Mouse (Mus musculus) limb, embryonic 15.5 days (tissue): ENCODE data around the gene Cd28. TPM values are rescaled to one million over a fixed set of nuclear protein-coding genes. Genes with fewer than 3 reads are reported as not detected.
"Not testable (repeated sequence)": the region's sequence is repeated elsewhere in the genome, so short reads cannot be mapped to it uniquely, and the experiment has no call there.

ENCODE experiments used
- ATAC-seq: fragments of 200-750 bp; cut with Nextera tagmentation; 2 replicates; pipeline ENCODE4 v1.8.0; 2017; ENCODE audit warnings: low read depth, moderate TSS enrichment; ENCODE audit not compliant: insufficient number of reproducible peaks, low FRiP score, low TSS enrichment
- H3K27ac ChIP-seq: fragments of 300-500 bp; sonication (generic); 2 replicates; pipeline ENCODE4 v1.5.1; 2015; ENCODE audit warnings: moderate library complexity, mild to moderate bottlenecking, inconsistent platforms
- H3K27me3 ChIP-seq: fragments of 300-500 bp; sonication (generic); 2 replicates; pipeline ENCODE4 v1.6.1; 2015; ENCODE audit warnings: inconsistent platforms
- H3K36me3 ChIP-seq: fragments of 300-500 bp; sonication (generic); 2 replicates; pipeline ENCODE4 v1.6.1; 2015; ENCODE audit warnings: inconsistent platforms
- H3K4me1 ChIP-seq: fragments of 300-500 bp; sonication (generic); 2 replicates; pipeline ENCODE4 v1.6.1; 2015; ENCODE audit warnings: inconsistent platforms
- H3K4me2 ChIP-seq: fragments of 300-500 bp; sonication (generic); 2 replicates; pipeline ENCODE4 v1.6.1; 2015; ENCODE audit warnings: mild to moderate bottlenecking, inconsistent platforms
- H3K4me3 ChIP-seq: fragments of 300-500 bp; sonication (generic); 2 replicates; pipeline ENCODE4 v1.5.1; 2015; ENCODE audit warnings: mild to moderate bottlenecking, inconsistent platforms
- H3K9ac ChIP-seq: fragments of 300-500 bp; sonication (generic); 2 replicates; pipeline ENCODE4 v1.6.1; 2015; ENCODE audit warnings: inconsistent platforms
- H3K9me3 ChIP-seq: fragments of 300-500 bp; sonication (generic); 2 replicates; pipeline ENCODE4 v1.6.1; 2016; ENCODE audit warnings: inconsistent platforms
- WGBS: fragments of 180-500 bp; shearing (Covaris S2); methylation state at CpG from one replicate; pipeline ENCODE4 v1.1.7; 2015; 5-methylcytosine and 5-hydroxymethylcytosine counted together
- polyA plus RNA-seq: library from polyadenylated mRNA; unstranded; fragments of >200 nt; fragmentation: Nextera tagmentation; extraction: Ambion mirVana; gene quantifications from 2 replicates; pipeline ENCODE4 v1.2.1, GENCODE M21; 2015

The Cd28 gene
- polyA plus RNA-seq, 1 experiment from 2014 or later: 0.54 TPM

DNA sequence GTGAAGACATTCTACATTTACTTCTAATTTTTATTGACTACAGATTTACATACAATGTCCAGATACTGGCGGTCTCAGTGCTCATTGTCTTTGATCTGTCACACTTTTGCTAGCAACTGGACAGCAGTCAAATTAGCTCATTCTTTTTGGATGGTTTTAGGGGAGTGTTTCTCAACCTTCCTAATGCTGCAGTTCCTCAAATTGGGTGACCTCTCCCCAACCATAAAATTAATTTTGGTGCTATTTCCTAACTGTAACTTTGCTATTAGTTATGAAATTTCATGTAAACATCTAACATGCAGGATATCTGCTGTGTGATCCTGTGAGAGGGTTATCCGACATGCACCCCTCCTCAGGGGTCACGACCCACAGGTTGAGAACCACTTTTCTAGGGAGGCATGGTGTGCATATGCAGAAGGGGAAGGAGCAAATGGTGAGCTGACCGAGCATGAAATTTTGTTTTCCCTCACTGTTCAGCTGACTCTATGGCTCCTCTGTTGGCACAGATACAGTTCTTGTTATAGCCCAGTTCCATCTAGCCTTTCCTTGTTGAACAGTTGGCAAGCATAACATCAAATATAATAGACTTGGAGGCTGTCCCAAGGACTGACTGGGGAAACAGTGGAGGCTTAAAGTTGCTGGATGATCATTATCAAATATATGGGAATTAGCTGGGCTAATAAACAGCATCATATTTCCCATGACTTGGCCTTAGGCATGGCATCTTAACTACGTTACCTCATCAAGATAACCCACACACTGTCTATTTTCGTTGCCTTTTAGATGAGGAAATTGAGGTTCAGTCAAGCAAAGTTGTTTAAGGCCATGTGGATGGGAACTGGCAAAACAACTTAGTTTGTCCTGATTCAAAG lies 87.5 kb downstream of the Cd28 start:
- 0 out of 2 replicates have a peak, but pooled peaks have one; percentile 19 for ATAC-seq
- WGBS: 77% methylated on average over 6 of the region's 6 CpGs
- Histone ChIP-seq H3K9me3 (no peaks in the 10 kb centered on the region), H3K27ac (no peak overlapping the region), H3K4me3 (no peak overlapping the region), H3K9ac (no peak overlapping the region), H3K27me3 (no peaks in the 10 kb centered on the region), H3K36me3 (no peaks in the 10 kb centered on the region), H3K4me1 (peaks cover 3% of the 10 kb centered on the region; the same call in 1 of the 2 replicates), H3K4me2 (no peak overlapping the region)

DNA sequence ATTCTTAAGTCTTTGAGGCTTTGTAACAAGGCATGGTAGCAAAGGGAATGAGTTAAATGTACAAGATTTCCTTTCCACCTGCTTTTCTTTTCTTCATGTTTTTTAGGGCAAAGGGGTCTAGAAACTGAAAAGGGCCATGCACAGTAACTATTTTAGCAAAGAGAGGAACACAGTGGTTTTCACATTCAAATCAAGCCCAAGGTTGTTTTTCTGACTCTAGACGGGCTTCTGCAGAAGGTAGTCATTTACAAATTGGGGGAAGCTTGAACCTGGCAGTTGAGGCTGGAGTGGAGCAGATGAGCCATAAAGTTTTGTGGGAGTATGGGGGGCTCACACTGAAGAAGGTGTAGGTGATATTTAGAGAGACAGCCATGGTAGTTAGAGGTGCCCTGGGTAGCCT lies 88.6 kb downstream of the Cd28 start:
- H3K9ac ChIP-seq: no peak overlapping the region
- no peak overlapping the region for H3K4me3 ChIP-seq
- WGBS: 78% methylated on average over 1 of the region's 1 CpGs
- H3K4me2 ChIP-seq: no peak overlapping the region
- ATAC-seq: no peak
- no peak overlapping the region for H3K27ac ChIP-seq
- H3K4me1 ChIP-seq: no peaks in the 10 kb centered on the region; the same call in 1 of the 2 replicates
- no peaks in the 10 kb centered on the region for H3K27me3 ChIP-seq
- H3K36me3 ChIP-seq: no peaks in the 10 kb centered on the region
- no peaks in the 10 kb centered on the region for H3K9me3 ChIP-seq

DNA sequence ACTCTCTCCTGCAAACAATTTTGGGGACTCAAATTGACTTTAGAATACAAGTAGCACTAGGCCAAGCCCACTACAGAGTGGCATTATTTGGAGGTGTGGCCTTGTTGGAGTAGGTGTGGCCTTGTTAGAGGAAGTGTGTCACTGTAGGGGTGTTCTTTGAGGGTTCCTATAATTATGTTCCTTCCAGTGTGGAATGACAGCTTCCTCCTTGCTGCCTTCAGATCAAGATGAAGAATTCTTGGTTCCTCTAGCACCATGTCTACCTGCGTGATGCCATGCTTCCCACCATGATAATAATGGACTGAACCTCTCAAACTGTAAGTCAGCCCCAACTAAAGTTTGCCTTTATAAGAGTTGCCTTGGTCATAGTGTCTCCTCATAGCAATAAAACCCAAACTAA lies 91.1 kb downstream of the Cd28 start:
- Histone ChIP-seq H3K9ac (no peak overlapping the region), H3K4me2 (no peak overlapping the region), H3K9me3 (no peaks in the 10 kb centered on the region), H3K4me3 (no peak overlapping the region), H3K36me3 (no peaks in the 10 kb centered on the region), H3K4me1 (no peaks in the 10 kb centered on the region), H3K27me3 (no peaks in the 10 kb centered on the region), H3K27ac (no peak overlapping the region)
- no peak for ATAC-seq
- WGBS: 96% methylated on average over 1 of the region's 1 CpGs

DNA sequence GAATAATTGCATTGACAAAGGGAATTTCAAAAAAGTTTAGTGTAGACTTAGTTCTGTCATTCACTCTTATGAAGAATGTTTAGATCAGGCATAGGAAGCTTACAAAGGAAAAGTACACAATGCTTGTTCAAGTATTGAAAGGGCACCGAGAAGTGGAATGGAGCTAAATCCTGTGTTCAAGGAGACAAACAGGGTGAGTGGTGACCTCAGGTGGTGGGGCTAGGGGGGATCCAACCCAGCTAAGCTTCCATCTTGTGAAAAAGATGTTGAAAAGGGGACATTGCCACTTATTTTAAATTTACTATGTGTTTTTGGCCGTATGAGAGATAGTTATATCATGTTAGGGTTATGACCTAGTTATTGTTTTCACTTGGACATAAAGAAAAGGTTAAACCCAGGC lies 91.9 kb downstream of the Cd28 start:
- no peak for ATAC-seq
- Histone ChIP-seq H3K9ac (no peak overlapping the region), H3K4me3 (no peak overlapping the region), H3K9me3 (no peaks in the 10 kb centered on the region), H3K27ac (no peak overlapping the region), H3K4me1 (no peaks in the 10 kb centered on the region), H3K27me3 (no peaks in the 10 kb centered on the region), H3K36me3 (no peaks in the 10 kb centered on the region), H3K4me2 (no peak overlapping the region)
- WGBS: 88% methylated on average over 2 of the region's 2 CpGs

DNA sequence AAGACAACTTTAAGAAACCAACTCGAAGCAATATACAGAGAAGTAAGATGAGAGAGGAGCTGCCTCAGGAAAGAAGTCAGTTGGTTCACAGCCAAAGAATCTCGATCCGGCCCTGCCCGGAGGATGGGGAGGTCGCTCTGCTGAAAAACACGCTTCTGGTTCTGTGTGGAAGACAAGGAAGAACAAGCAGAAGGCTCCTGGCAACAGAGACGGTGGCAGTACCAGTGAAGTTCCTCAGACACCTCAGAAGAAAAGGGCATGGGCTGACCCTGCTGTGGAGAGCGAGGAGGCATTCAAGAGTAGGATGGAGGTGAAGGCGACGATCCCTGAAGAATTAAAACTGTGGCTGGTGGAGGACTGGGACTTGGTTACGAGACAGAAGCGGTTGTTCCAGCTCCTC lies 92.6 kb downstream of the Cd28 start:
- H3K27ac ChIP-seq: no peak overlapping the region
- H3K4me1 ChIP-seq: no peaks in the 10 kb centered on the region
- no peaks in the 10 kb centered on the region for H3K9me3 ChIP-seq
- no peaks in the 10 kb centered on the region for H3K27me3 ChIP-seq
- H3K4me2 ChIP-seq: no peak overlapping the region
- no peak for ATAC-seq
- 72% methylated on average over 12 of the region's 12 CpGs for WGBS
- no peak overlapping the region for H3K4me3 ChIP-seq
- H3K36me3 ChIP-seq: no peaks in the 10 kb centered on the region
- H3K9ac ChIP-seq: no peak overlapping the region

DNA sequence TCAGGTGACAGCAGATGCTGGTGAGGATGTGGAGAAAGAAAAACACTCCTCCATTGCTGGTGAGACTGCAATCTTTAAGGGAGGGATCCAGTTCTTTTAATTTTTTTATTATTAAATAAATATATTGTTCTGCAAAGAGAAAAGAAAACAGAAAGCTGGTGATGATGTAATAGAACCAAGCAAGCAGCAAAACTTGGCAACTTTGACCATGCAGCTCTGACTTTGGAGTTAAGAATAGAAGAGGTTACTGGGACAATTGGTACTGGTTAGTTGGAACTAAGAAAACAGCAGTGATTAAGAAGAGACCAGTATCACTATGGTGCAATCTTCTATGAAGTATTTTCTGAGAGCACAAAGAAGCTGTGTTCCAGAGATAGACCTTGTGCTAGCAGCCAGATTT lies 94.2 kb downstream of the Cd28 start:
- Histone ChIP-seq H3K9me3 (no peaks in the 10 kb centered on the region), H3K27me3 (no peaks in the 10 kb centered on the region), H3K4me3 (no peak overlapping the region), H3K36me3 (no peaks in the 10 kb centered on the region), H3K4me2 (no peak overlapping the region), H3K9ac (no peak overlapping the region), H3K27ac (no peak overlapping the region), H3K4me1 (no peaks in the 10 kb centered on the region)
- no peak for ATAC-seq

DNA sequence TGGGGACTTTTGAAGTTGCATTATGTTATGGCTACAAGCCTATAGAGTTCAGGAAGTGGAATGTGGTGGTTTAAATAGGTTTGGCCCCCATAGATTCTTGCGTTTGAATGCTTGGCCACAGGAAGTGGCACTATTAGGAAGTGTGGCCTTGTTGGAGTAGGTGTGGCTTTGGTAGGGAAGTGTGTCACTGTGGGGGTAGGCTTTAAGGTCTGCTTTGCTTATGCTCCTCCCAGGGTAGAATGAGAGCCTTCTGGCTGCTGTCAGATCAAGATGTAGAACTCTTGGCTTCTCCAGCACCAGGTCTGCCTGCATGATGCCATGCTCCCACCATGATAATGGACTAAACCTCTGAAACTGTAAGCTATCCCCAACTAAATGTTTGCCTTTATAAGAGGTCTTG lies 95.4 kb downstream of the Cd28 start:
- no peaks in the 10 kb centered on the region for H3K36me3 ChIP-seq
- no peak overlapping the region for H3K27ac ChIP-seq
- ATAC-seq: no peak
- H3K4me3 ChIP-seq: no peak overlapping the region
- H3K9ac ChIP-seq: no peak overlapping the region
- H3K4me2 ChIP-seq: no peak overlapping the region
- H3K27me3 ChIP-seq: no peaks in the 10 kb centered on the region
- H3K9me3 ChIP-seq: no peaks in the 10 kb centered on the region
- 53% methylated on average over 1 of the region's 1 CpGs for WGBS
- H3K4me1 ChIP-seq: no peaks in the 10 kb centered on the region

DNA sequence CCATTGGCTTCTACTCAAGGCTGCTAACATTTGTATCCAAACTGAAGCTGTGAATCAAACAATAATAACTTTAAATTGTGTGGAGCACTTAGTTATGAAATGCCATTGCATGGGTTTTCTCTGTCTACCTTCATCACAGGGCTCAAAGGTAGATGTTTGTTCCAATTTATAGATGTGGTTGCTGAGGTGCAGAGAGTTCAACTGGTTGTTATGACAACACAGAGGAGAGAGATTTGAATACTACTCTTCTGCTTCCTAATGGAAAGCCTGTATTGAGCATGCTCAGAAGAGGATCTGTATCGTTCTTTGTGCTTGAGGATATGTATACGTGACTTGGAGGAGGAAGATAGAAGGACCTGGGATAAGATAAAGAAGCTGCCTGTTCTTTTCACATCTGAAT lies 96.8 kb downstream of the Cd28 start:
- H3K27ac ChIP-seq: no peak overlapping the region
- WGBS: 86% methylated on average over 2 of the region's 2 CpGs

DNA sequence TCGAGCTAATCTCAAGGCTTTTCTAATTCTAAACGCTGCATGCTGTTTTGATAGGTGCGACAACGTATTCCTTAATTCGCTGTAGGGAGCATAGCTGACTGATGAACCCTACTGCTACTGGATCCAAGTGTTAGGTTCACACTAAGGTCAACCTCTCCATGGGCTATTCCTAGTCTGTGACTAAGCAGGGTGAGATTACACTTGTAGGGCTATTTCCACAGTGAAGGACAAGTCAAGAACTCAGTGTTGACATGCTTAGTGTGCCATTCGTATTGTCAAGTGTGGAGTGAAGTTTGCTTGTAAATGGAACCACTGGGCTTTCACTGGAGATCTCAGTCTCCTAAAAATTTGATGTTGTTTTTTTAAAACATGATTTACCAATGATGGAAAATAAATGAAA lies 99.3 kb downstream of the Cd28 start:
- ATAC-seq: no peak

More for the DNA sequence above, 96.8 kb downstream of the Cd28 start:
- Histone ChIP-seq H3K4me2 (no peak overlapping the region), H3K27me3 (no peaks in the 10 kb centered on the region), H3K36me3 (no peaks in the 10 kb centered on the region), H3K9ac (no peak overlapping the region), H3K9me3 (no peaks in the 10 kb centered on the region), H3K4me1 (no peaks in the 10 kb centered on the region), H3K4me3 (no peak overlapping the region)
- ATAC-seq: no peak

DNA sequence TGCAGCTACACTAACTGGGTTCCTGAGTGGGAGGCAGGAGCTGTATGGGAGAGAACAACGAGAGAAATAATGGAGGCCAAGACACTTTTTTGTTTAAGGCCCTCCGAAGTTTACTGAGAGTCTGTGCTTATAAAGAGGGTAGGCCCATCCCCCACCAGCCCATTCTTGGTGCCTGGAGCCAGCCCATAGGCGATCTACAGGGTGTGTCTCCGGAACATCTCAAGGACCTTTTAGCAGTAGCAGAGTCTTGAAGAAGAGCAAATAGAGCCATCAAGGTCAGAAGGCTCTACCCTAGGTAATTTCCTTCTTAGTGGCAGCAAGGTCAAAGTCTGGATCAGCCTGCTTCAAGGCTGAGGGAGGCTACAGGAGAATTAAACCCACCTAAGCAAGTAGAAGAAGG lies 101.9 kb downstream of the Cd28 start:
- not testable (repeated sequence) for ATAC-seq, H3K4me3 ChIP-seq, H3K27me3 ChIP-seq, H3K27ac ChIP-seq, H3K36me3 ChIP-seq, H3K4me2 ChIP-seq, H3K9ac ChIP-seq, H3K9me3 ChIP-seq, H3K4me1 ChIP-seq
- WGBS: 75% methylated on average over 4 of the region's 4 CpGs

More for the DNA sequence above, 99.3 kb downstream of the Cd28 start:
- H3K4me3 ChIP-seq: no peak overlapping the region
- no peak overlapping the region for H3K27ac ChIP-seq
- H3K27me3 ChIP-seq: no peaks in the 10 kb centered on the region
- 89% methylated on average over 6 of the region's 6 CpGs for WGBS
- no peaks in the 10 kb centered on the region for H3K36me3 ChIP-seq
- H3K4me2 ChIP-seq: no peak overlapping the region
- H3K9me3 ChIP-seq: no peaks in the 10 kb centered on the region
- H3K4me1 ChIP-seq: no peaks in the 10 kb centered on the region
- H3K9ac ChIP-seq: no peak overlapping the region

DNA sequence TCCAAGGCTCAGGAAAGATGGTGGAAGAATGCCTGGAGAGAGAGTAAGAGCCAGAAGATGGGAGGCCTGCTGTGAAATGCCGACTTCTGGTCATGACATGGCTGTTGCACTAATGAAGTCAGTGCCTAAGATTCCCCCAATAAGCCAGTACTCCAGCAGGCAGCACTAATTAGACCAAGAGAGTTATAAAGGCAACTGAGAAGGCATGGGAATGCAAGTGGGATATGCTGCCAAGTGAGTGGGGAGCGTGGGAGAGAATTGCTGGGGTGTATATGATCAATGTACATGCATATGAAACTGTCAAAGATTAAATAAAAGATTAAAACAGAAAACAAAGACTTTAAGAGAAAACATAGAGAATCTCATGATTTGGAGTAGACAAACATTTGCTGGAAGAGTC lies 103.4 kb downstream of the Cd28 start:
- Histone ChIP-seq H3K4me2 (no peak overlapping the region), H3K27me3 (no peaks in the 10 kb centered on the region), H3K27ac (no peak overlapping the region), H3K9me3 (no peaks in the 10 kb centered on the region), H3K9ac (no peak overlapping the region), H3K36me3 (no peaks in the 10 kb centered on the region), H3K4me3 (no peak overlapping the region), H3K4me1 (peaks cover 15% of the 10 kb centered on the region; the same call in 1 of the 2 replicates)
- WGBS: 69% methylated on average over 2 of the region's 2 CpGs
- no peak for ATAC-seq

DNA sequence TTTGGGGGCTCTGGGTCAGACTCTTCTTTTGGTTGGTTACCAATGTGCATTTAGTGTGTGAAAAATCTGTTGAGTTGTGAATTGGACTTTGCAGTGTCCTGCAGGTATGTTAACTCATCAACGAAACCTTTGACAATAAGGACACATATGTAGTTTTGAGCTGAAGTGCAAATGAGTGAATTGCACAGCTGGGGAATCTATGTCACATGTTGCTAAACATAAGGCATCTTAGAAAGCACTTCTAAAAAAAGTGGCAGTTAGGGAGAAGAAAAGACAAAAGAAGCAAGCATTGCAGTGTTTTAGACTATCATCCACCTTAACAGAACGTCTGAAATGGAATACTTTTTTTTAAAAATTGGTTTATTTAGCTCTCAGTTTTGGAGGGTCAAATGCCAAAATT lies 104.4 kb downstream of the Cd28 start:
- 82% methylated on average over 2 of the region's 2 CpGs for WGBS
- ATAC-seq: no peak

More for the DNA sequence above, 104.4 kb downstream of the Cd28 start:
- Histone ChIP-seq H3K27me3 (no peaks in the 10 kb centered on the region), H3K4me3 (no peak overlapping the region), H3K36me3 (no peaks in the 10 kb centered on the region), H3K4me1 (peaks cover 19% of the 10 kb centered on the region; the same call in 1 of the 2 replicates), H3K27ac (no peak overlapping the region), H3K4me2 (no peak overlapping the region), H3K9me3 (no peaks in the 10 kb centered on the region), H3K9ac (no peak overlapping the region)
